In the genomic region with DNA sequence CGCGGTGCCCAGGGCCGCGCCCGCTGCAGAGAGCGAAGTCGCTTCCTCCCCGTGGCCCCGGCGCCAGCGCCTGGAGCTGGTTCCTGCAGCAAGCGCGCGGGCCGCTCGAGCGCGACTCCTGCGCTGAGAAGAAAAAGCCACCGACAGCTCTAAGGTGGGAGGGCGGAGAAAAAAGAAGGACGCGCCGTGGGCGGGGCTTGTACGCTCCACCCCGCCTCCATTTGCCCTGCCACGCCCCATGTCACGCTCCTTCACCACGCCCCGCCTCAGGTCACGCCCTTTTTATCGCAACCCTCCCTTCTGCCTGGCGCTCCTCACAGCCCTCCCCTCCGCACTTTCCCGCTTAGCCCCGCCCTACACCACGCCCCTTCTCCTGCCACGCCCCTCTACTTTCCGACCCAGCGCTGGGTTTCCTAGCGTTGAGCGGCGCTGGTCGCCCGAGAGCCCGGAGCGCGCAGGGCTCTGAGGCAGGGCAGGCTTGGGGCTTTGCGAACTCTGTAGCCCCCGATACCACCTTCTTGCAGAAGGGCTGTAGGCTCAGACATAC, we compare ENCODE assay signal across 8 mouse cellular contexts. TPM values are rescaled to one million over a fixed set of nuclear protein-coding genes. Genes with fewer than 3 reads are reported as not detected.
DNase-seq lines count a peak whose midpoint lies in the region; ATAC-seq lines count a peak whose summit lies in the region.

A gene (minus strand): TSS at position 151 of the 547 bp plus-strand sequence.

- peak within 1 kb of the TSS; percentile 73 for H3K4me3 ChIP-seq in intestine, embryonic 15.5 days (replicated peaks)
- H3K4me3 ChIP-seq in midbrain, embryonic 10.5 days = peak within 1 kb of the TSS; percentile 68

- peak within 1 kb of the TSS; percentile 76 for H3K9ac ChIP-seq in intestine, embryonic 15.5 days

- peaks cover 9% of the 10 kb centered on the region for H3K4me1 ChIP-seq in intestine, embryonic 15.5 days (replicated peaks)
- peaks cover 27% of the 10 kb centered on the region for H3K4me1 ChIP-seq in midbrain, embryonic 10.5 days

- intact Hi-C loops in gastrocnemius, postnatal 36 days (cut with DNase I) = loop anchor here (2.0 to 5.0 kb wide), 2 partner anchors 64 to 203 kb away; no protein-coding TSS in a partner anchor
- intact Hi-C loops in left cerebral cortex, postnatal 25 days (cut with DNase I) = loop anchor here (5.0 kb wide), 2 partner anchors 53 to 203 kb away; no protein-coding TSS in a partner anchor

- peak within 1 kb of the TSS; percentile 79 for H3K27ac ChIP-seq in intestine, embryonic 15.5 days
- H3K27ac ChIP-seq in midbrain, embryonic 10.5 days (replicated peaks) = peak within 1 kb of the TSS; percentile 83

- H3K4me2 ChIP-seq in intestine, embryonic 15.5 days (replicated peaks) = peak within 1 kb of the TSS; percentile 93

- peak; percentile 98 for DNase-seq in adrenal gland, adult 18-20 months (ENCODE audit: low spot score in 2 of 2)
- DNase-seq in embryo, embryonic 11 days = peak; percentile 96
- peak; percentile 98 to 99 for DNase-seq in gastrocnemius, postnatal 36 days
- DNase-seq in left cerebral cortex, postnatal 25 days (ENCODE audit: low spot score in 2 of 2) = peak; percentile 93 to 97
- peak; percentile 98 for DNase-seq in midbrain, embryonic 10.5 days (ENCODE audit: low spot score)
- peak; percentile 83 for DNase-seq in right cerebral cortex, postnatal 4 days
- DNase-seq in MN1 (ENCODE audit: low spot score) = no peak

- ATAC-seq in intestine, embryonic 15.5 days = peak; percentile 93

- peaks cover 5% of the 10 kb centered on the region; the same call in 1 of the 2 replicates for H3K27me3 ChIP-seq in intestine, embryonic 15.5 days (replicated peaks)
- H3K27me3 ChIP-seq in midbrain, embryonic 10.5 days (ENCODE audit: low read depth, poor library complexity, severe bottlenecking) = peaks cover 74% of the 10 kb centered on the region

- no peaks in the 10 kb centered on the region for H3K36me3 ChIP-seq in intestine, embryonic 15.5 days
- no peaks in the 10 kb centered on the region for H3K36me3 ChIP-seq in midbrain, embryonic 10.5 days

- H3K9me3 ChIP-seq in intestine, embryonic 15.5 days = no peaks in the 10 kb centered on the region
- no peaks in the 10 kb centered on the region for H3K9me3 ChIP-seq in midbrain, embryonic 10.5 days (replicated peaks)

- WGBS in intestine, embryonic 15.5 days = under 1% methylated on average over 51 of the region's 51 CpGs
- WGBS in midbrain, embryonic 10.5 days = under 1% methylated on average over 47 of the region's 51 CpGs

RNA-seq across cellular contexts. Expression of the gene that starts here (rescaled TPM):
- 10 to 100 TPM; 19.5 to 22.1 TPM for total RNA-seq in adrenal gland, adult 18-20 months (2021)
- 1 to 10 TPM; 5.7 to 8.7 TPM for total RNA-seq in gastrocnemius, postnatal 36 days (2021)
- 17.0 and 18.2 TPM in 2 replicates for polyA plus RNA-seq in intestine, embryonic 15.5 days (2015; fragmentation: Nextera tagmentation; extraction: Ambion mirVana)
- total RNA-seq in left cerebral cortex, postnatal 25 days (2021) = 10 to 100 TPM; 14.4 to 14.9 TPM
- polyA plus RNA-seq in midbrain, embryonic 10.5 days (2016; fragmentation: Nextera tagmentation; extraction: Ambion mirVana) = 8.3 and 8.7 TPM in 2 replicates
